Mouse (Mus musculus) MEL (cell line): ENCODE measurements around the gene Map2k5. TPM values are rescaled to one million over a fixed set of nuclear protein-coding genes. Genes with fewer than 3 reads are reported as not detected.

Source experiments
- DNase-seq: peaks from one replicate; pipeline ENCODE4 v3.0.0; 2011; ENCODE audit warnings: low read depth, low spot score
- H3K27ac ChIP-seq: 2 replicates; pipeline ENCODE4 v1.5.1; 2012; ENCODE audit warnings: low read depth, mild to moderate bottlenecking, control low read depth, low read length, moderate library complexity; ENCODE audit not compliant: control insufficient read depth
- H3K27me3 ChIP-seq, 2 experiments: fragments of 150-350 bp in 1 of 2; sonication (generic) in 1 of 2; 2 replicates each; pipeline ENCODE4 v1.6.1; 2012; ENCODE audit warnings: low read length in 2 of 2, mild to moderate bottlenecking in 2 of 2, improper control_type of control experiment in 1 of 2, moderate library complexity in 1 of 2; ENCODE audit not compliant: insufficient read depth in 2 of 2, control insufficient read depth in 1 of 2
- H3K36me3 ChIP-seq, 2 experiments: 2 replicates each; pipeline ENCODE4 v1.6.1; 2012 to 2014; ENCODE audit warnings: low read length in 2 of 2, improper control_type of control experiment in 1 of 2, inconsistent platforms in 1 of 2, mild to moderate bottlenecking in 1 of 2; ENCODE audit not compliant: insufficient read depth in 2 of 2, control insufficient read depth in 1 of 2
- H3K4me1 ChIP-seq, 2 experiments: fragments of 150-350 bp in 1 of 2; sonication (generic) in 1 of 2; 2 replicates each; pipeline ENCODE4 v1.6.1; 2012; ENCODE audit warnings: low read length in 2 of 2, improper control_type of control experiment in 1 of 2, mild to moderate bottlenecking in 1 of 2; ENCODE audit not compliant: insufficient read depth in 2 of 2, control insufficient read depth in 1 of 2
- H3K4me3 ChIP-seq, 2 experiments: fragments of 150-350 bp in 1 of 2; sonication (generic) in 1 of 2; 2 replicates each; pipeline ENCODE4 v1.5.1; 2012; ENCODE audit warnings: low read depth in 2 of 2, low read length in 2 of 2, mild to moderate bottlenecking in 2 of 2, moderate library complexity in 2 of 2, control low read depth in 1 of 2, improper control_type of control experiment in 1 of 2; ENCODE audit not compliant: control insufficient read depth in 1 of 2, insufficient read depth in 1 of 2
- H3K79me2 ChIP-seq: 2 replicates; pipeline ENCODE4 v1.6.1; 2012; ENCODE audit warnings: mild to moderate bottlenecking, low read length, moderate library complexity; ENCODE audit not compliant: control insufficient read depth, poor library complexity, insufficient read depth
- H3K9ac ChIP-seq: 2 replicates; pipeline ENCODE4 v1.6.1; 2012; ENCODE audit warnings: low read depth, mild to moderate bottlenecking, control low read depth, low read length, moderate library complexity; ENCODE audit not compliant: control insufficient read depth, poor library complexity, severe bottlenecking
- H3K9me3 ChIP-seq: fragments of 150-350 bp; sonication (generic); replicated peaks from 2 replicates; pipeline ENCODE4 v1.6.1; 2012; ENCODE audit warnings: mild to moderate bottlenecking, low read length, improper control_type of control experiment, moderate library complexity; ENCODE audit not compliant: insufficient read depth
- BHLHE40 ChIP-seq: IDR thresholded peaks from 2 replicates; pipeline ENCODE4 v1.6.1; 2012; ENCODE audit warnings: low read depth, mild to moderate bottlenecking, inconsistent platforms, low read length, improper control_type of control experiment, borderline replicate concordance
- CHD2 ChIP-seq: IDR thresholded peaks from 2 replicates; pipeline ENCODE4 v1.6.1; 2011; ENCODE audit warnings: low read length, improper control_type of control experiment
- E2F4 ChIP-seq: IDR thresholded peaks from 2 replicates; pipeline ENCODE4 v1.6.1; 2011; ENCODE audit warnings: low read depth, low read length, improper control_type of control experiment, borderline replicate concordance
- EP300 ChIP-seq, 2 experiments: IDR thresholded peaks; 2 replicates each; pipeline ENCODE4 v1.6.1; 2011; ENCODE audit warnings: improper control_type of control experiment in 2 of 2, low read length in 2 of 2, low read depth in 1 of 2, mild to moderate bottlenecking in 1 of 2
- GATA1 ChIP-seq: IDR thresholded peaks from 2 replicates; pipeline ENCODE4 v1.6.1; 2011; ENCODE audit warnings: low read depth, low read length, improper control_type of control experiment
- MAFK ChIP-seq: IDR thresholded peaks from 2 replicates; pipeline ENCODE4 v1.6.1; 2011; ENCODE audit warnings: low read depth, mild to moderate bottlenecking, low read length, improper control_type of control experiment, borderline replicate concordance
- MAX ChIP-seq: IDR thresholded peaks from 2 replicates; pipeline ENCODE4 v1.6.1; 2011; ENCODE audit warnings: low read length, improper control_type of control experiment
- MAZ ChIP-seq: IDR thresholded peaks from 2 replicates; pipeline ENCODE4 v1.6.1; 2012; ENCODE audit warnings: low read depth, mild to moderate bottlenecking, inconsistent platforms, low read length, improper control_type of control experiment
- NELFE ChIP-seq: IDR thresholded peaks from 2 replicates; pipeline ENCODE4 v1.6.1; 2011; ENCODE audit warnings: low read depth, low read length, improper control_type of control experiment
- NRF1 ChIP-seq: IDR thresholded peaks from 2 replicates; pipeline ENCODE4 v1.6.1; 2014; ENCODE audit warnings: low read depth, mild to moderate bottlenecking, inconsistent platforms, low read length, improper control_type of control experiment, moderate library complexity; ENCODE audit not compliant: poor library complexity, insufficient read depth, severe bottlenecking
- POLR2AphosphoS2 ChIP-seq: IDR thresholded peaks from 2 replicates; pipeline ENCODE4 v1.6.1; 2011; ENCODE audit warnings: low read length, improper control_type of control experiment
- POLR2AphosphoS5 ChIP-seq: IDR thresholded peaks from 2 replicates; pipeline ENCODE4 v1.6.1; 2012; ENCODE audit warnings: low read depth, borderline replicate concordance, mild to moderate bottlenecking, inconsistent platforms, low read length, moderate library complexity, mixed read lengths
- RCOR1 ChIP-seq: IDR thresholded peaks from 2 replicates; pipeline ENCODE4 v1.6.1; 2012; ENCODE audit warnings: low read depth, mild to moderate bottlenecking, inconsistent platforms, low read length, improper control_type of control experiment
- SIN3A ChIP-seq: IDR thresholded peaks from 2 replicates; pipeline ENCODE4 v1.6.1; 2012; ENCODE audit warnings: low read length, improper control_type of control experiment, inconsistent platforms
- TAL1 ChIP-seq: IDR thresholded peaks from 2 replicates; pipeline ENCODE4 v1.6.1; 2012; ENCODE audit warnings: mild to moderate bottlenecking, inconsistent platforms, low read length, moderate library complexity, mixed read lengths
- TBP ChIP-seq: IDR thresholded peaks from 2 replicates; pipeline ENCODE4 v1.8.0; 2011; ENCODE audit warnings: low read depth, low read length, improper control_type of control experiment
- UBTF ChIP-seq: IDR thresholded peaks from 2 replicates; pipeline ENCODE4 v1.6.1; 2012; ENCODE audit warnings: low read depth, mild to moderate bottlenecking, inconsistent platforms, low read length, improper control_type of control experiment, moderate library complexity, borderline replicate concordance; ENCODE audit not compliant: insufficient read depth
- USF2 ChIP-seq, 2 experiments: IDR thresholded peaks; 2 replicates each; pipeline ENCODE4 v1.6.1; 2011 to 2012; ENCODE audit warnings: improper control_type of control experiment in 2 of 2, low read length in 2 of 2, borderline replicate concordance in 1 of 2, inconsistent platforms in 1 of 2, low read depth in 1 of 2, mild to moderate bottlenecking in 1 of 2; ENCODE audit not compliant: insufficient read depth in 1 of 2
- ZKSCAN1 ChIP-seq: IDR thresholded peaks from 2 replicates; pipeline ENCODE4 v1.6.1; 2012; ENCODE audit warnings: low read depth, mild to moderate bottlenecking, inconsistent platforms, low read length, improper control_type of control experiment, moderate library complexity
- ZMIZ1 ChIP-seq: IDR thresholded peaks from 2 replicates; pipeline ENCODE4 v1.6.1; 2012; ENCODE audit warnings: low read depth, mild to moderate bottlenecking, inconsistent platforms, low read length, improper control_type of control experiment, moderate library complexity
- ZNF384 ChIP-seq: IDR thresholded peaks from 2 replicates; pipeline ENCODE4 v1.6.1; 2012; ENCODE audit warnings: low read depth, mild to moderate bottlenecking, inconsistent platforms, low read length, improper control_type of control experiment
- polyA plus RNA-seq, 2 experiments: library from polyadenylated mRNA; stranded (reverse) in 1 of 2; unstranded in 1 of 2; fragments of >175 nt in 1 of 2; fragments of >200 nt in 1 of 2; gene quantifications; 2 replicates each; pipeline versions ENCODE4 v1.2.1 to v1.2.4; 2012; ENCODE audit warnings: low replicate concordance in 2 of 2, low read depth in 1 of 2; ENCODE audit not compliant: insufficient read length in 2 of 2, insufficient read depth in 1 of 2, missing spikeins in 1 of 2
- total RNA-seq: library from RNA; depleted of rRNA; stranded (reverse); fragments of 300-350 nt; gene quantifications from 2 replicates; pipeline ENCODE4 v1.2.3, GENCODE M21; 2012

Map2k5 gene
- total and polyA plus RNA-seq, 3 experiments, result 9.6 to 29.1 TPM; not detected in 1

GRCm38 (mm10) chr9:63373315-63373714 lies 4.4 kb downstream of the Map2k5 start:
- TF ChIP-seq RCOR1 (peak; percentile 72; the same call in 1 of the 2 replicates), EP300 (IDR thresholded peaks at IDR 0.05; ENCODE audit: low read depth in 1 of 2, low read length in 2 of 2) (0 out of 4 replicates have a peak, but pooled peaks of 1 of the 2 experiments have one; percentile 7), ZMIZ1 (no peak)
- Histone ChIP-seq H3K36me3 (peaks cover 0 to 13% of the 10 kb centered on the region in 2 experiments), H3K9ac (no peak overlapping the region), H3K27me3 (no peaks in the 10 kb centered on the region), H3K4me3 (no peak overlapping the region), H3K79me2 (peaks cover 14% of the 10 kb centered on the region), H3K4me1 (peaks cover 0 to 12% of the 10 kb centered on the region in 2 experiments; a peak in 2 of 4 replicates), H3K9me3 (no peaks in the 10 kb centered on the region), H3K27ac (no peak overlapping the region)
- DNase-seq, result no peak

- peaks cover 0 to 13% of the 10 kb centered on the region in 2 experiments for H3K36me3 ChIP-seq
- peaks cover 11% of the 10 kb centered on the region for H3K79me2 ChIP-seq
- peaks cover 0 to 12% of the 10 kb centered on the region in 2 experiments; a peak in 2 of 4 replicates for H3K4me1 ChIP-seq
- no peak for DNase-seq
- no peak overlapping the region for H3K4me3 ChIP-seq
- no peak overlapping the region for H3K27ac ChIP-seq
- TF ChIP-seq BHLHE40, result no peak
- TF ChIP-seq, all 39 proteins: peak for 0
- no peaks in the 10 kb centered on the region for H3K9me3 ChIP-seq
- H3K27me3 ChIP-seq, result no peaks in the 10 kb centered on the region
- H3K9ac ChIP-seq, result no peak overlapping the region
Observed at GRCm38 (mm10) chr9:63372541-63372940, 5.2 kb downstream of the Map2k5 start.

- H3K4me1 ChIP-seq, result no peaks in the 10 kb centered on the region
- no peak overlapping the region for H3K9ac ChIP-seq
- H3K79me2 ChIP-seq, result no peaks in the 10 kb centered on the region
Observed at GRCm38 (mm10) chr9:63360410-63360809, 17.3 kb downstream of the Map2k5 start.

More at GRCm38 (mm10) chr9:63360410-63360809, 17.3 kb downstream of the Map2k5 start:
- TF ChIP-seq UBTF (no peak), NRF1 (no peak), ZKSCAN1 (no peak), POLR2AphosphoS2 (no peak), TBP (no peak), MAX (no peak), POLR2AphosphoS5 (no peak), MAFK (no peak), USF2 (IDR thresholded peaks at IDR 0.05; ENCODE audit: borderline replicate concordance in 1 of 2, insufficient read depth in 1 of 2, low read depth in 1 of 2, low read length in 2 of 2) (no peak), CHD2 (no peak), TAL1 (no peak), E2F4 (no peak), ZNF384 (no peak), EP300 (IDR thresholded peaks at IDR 0.05; ENCODE audit: low read depth in 1 of 2, low read length in 2 of 2) (no peak), SIN3A (no peak), RCOR1 (no peak), NELFE (no peak), GATA1 (no peak), MAZ (no peak)
- no peak overlapping the region for H3K27ac ChIP-seq
- H3K9me3 ChIP-seq, result no peaks in the 10 kb centered on the region
- peaks cover 0 to 3% of the 10 kb centered on the region in 2 experiments; a peak in 2 of 4 replicates for H3K36me3 ChIP-seq
- H3K4me3 ChIP-seq, result no peak overlapping the region
- no peak for DNase-seq
- no peaks in the 10 kb centered on the region for H3K27me3 ChIP-seq
